Mouse (Mus musculus): ENCODE results near the gene Rmi2. TPM values are rescaled to one million over a fixed set of nuclear protein-coding genes. Genes with fewer than 3 reads are reported as not detected.
A peak's percentile ranks its signal among the peaks of the same experiment; 100 is the strongest.
"Not testable (repeated sequence)": the region's sequence is repeated elsewhere in the genome, so short reads cannot be mapped to it uniquely, and the experiment has no call there.

The Rmi2 gene
- polyA plus RNA-seq, 1 experiment, result 0.65 TPM

GRCm38 (mm10) chr16:10796034-10796433 lies 38.8 kb upstream of the Rmi2 start, which contains the start of gene Prm2:
Prm2 (minus strand) TSS chr16:10796134.
- no peaks in the 10 kb centered on the region for H3K9me3 ChIP-seq (ENCODE audit: control insufficient read depth, low read length)
- peaks cover 26% of the 10 kb centered on the region for H3K27me3 ChIP-seq (ENCODE audit: control insufficient read depth)
- no peak for TF ChIP-seq GATA1 (IDR thresholded peaks at IDR 0.05; ENCODE audit: low read length)
- no peak for TF ChIP-seq TAL1 (IDR thresholded peaks at IDR 0.05; ENCODE audit: low read length)
- no peaks in the 10 kb centered on the region for H3K36me3 ChIP-seq (ENCODE audit: control insufficient read depth)
- H3K4me3 ChIP-seq (replicated peaks), result no peak within 1 kb of the TSS
- no peaks in the 10 kb centered on the region for H3K4me1 ChIP-seq (ENCODE audit: control insufficient read depth)

GRCm38 (mm10) chr16:10802420-10802819 lies 32.4 kb upstream of the Rmi2 start:
- not testable (repeated sequence) for H3K4me1 ChIP-seq (ENCODE audit: control insufficient read depth); H3K9me3 ChIP-seq (ENCODE audit: control insufficient read depth, low read length); H3K27me3 ChIP-seq (ENCODE audit: control insufficient read depth); H3K36me3 ChIP-seq (ENCODE audit: control insufficient read depth); H3K4me3 ChIP-seq (replicated peaks)

- H3K4me1 ChIP-seq (ENCODE audit: control insufficient read depth), result peaks cover 1% of the 10 kb centered on the region; the same call in 1 of the 2 replicates
- H3K9me3 ChIP-seq (ENCODE audit: control insufficient read depth, low read length), result no peaks in the 10 kb centered on the region
- no peak within 1 kb of the TSS for H3K4me3 ChIP-seq (replicated peaks)
- no peak for TF ChIP-seq TAL1 (IDR thresholded peaks at IDR 0.05; ENCODE audit: low read length)
- TF ChIP-seq GATA1 (IDR thresholded peaks at IDR 0.05; ENCODE audit: low read length), result no peak
- H3K36me3 ChIP-seq (ENCODE audit: control insufficient read depth), result no peaks in the 10 kb centered on the region
- peaks cover 3% of the 10 kb centered on the region for H3K27me3 ChIP-seq (ENCODE audit: control insufficient read depth)
Measured at GRCm38 (mm10) chr16:10805789-10806527, 28.9 kb upstream of the Rmi2 start, which contains the start of gene Prm1. Prm1 (minus strand) TSS chr16:10805839.

DNA sequence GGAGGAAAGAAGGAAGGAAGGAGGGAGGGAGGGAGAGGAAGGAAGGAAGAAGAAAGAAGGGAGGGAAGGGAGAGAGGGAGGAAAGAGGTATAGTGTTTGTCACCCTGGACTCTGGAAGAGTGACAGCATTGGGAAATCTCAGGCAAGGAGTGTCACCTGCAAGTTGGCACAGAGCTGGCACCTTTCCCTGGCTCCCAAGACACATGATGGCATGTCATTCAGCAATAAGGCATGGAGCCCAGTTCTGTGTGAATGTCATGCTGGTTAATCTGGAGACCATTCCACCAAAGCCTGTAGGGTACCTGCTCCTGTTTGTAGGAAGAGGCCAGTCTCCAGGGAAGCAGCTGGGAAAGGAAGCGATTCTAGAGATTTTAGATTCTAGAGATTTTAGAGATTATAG lies 24.5 kb upstream of the Rmi2 start:
- no peaks in the 10 kb centered on the region for H3K36me3 ChIP-seq (ENCODE audit: control insufficient read depth)
- peaks cover 8% of the 10 kb centered on the region for H3K4me1 ChIP-seq (ENCODE audit: control insufficient read depth)
- TF ChIP-seq GATA1 (IDR thresholded peaks at IDR 0.05; ENCODE audit: low read length), result no peak
- no peak for TF ChIP-seq TAL1 (IDR thresholded peaks at IDR 0.05; ENCODE audit: low read length)
- H3K9me3 ChIP-seq (ENCODE audit: control insufficient read depth, low read length), result no peaks in the 10 kb centered on the region
- H3K27me3 ChIP-seq (ENCODE audit: control insufficient read depth), result peaks cover 4% of the 10 kb centered on the region
- no peak overlapping the region for H3K4me3 ChIP-seq (replicated peaks)

GRCm38 (mm10) chr16:10812865-10813371 lies 21.9 kb upstream of the Rmi2 start, which contains the start of gene Gm11172:
Gm11172 (plus strand) TSS chr16:10812915.
- peaks cover 4% of the 10 kb centered on the region for H3K27me3 ChIP-seq (ENCODE audit: control insufficient read depth)
- no peak within 1 kb of the TSS for H3K4me3 ChIP-seq (replicated peaks)
- no peaks in the 10 kb centered on the region for H3K36me3 ChIP-seq (ENCODE audit: control insufficient read depth)
- H3K9me3 ChIP-seq (ENCODE audit: control insufficient read depth, low read length), result no peaks in the 10 kb centered on the region
- H3K4me1 ChIP-seq (ENCODE audit: control insufficient read depth), result peaks cover 8% of the 10 kb centered on the region
- TF ChIP-seq TAL1 (IDR thresholded peaks at IDR 0.05; ENCODE audit: low read length) (no peak), GATA1 (IDR thresholded peaks at IDR 0.05; ENCODE audit: low read length) (no peak)

GRCm38 (mm10) chr16:10813726-10814125 lies 21.1 kb upstream of the Rmi2 start:
- H3K4me1 ChIP-seq (ENCODE audit: control insufficient read depth), result peaks cover 8% of the 10 kb centered on the region
- no peak for TF ChIP-seq GATA1 (IDR thresholded peaks at IDR 0.05; ENCODE audit: low read length)
- TF ChIP-seq TAL1 (IDR thresholded peaks at IDR 0.05; ENCODE audit: low read length), result no peak
- no peak overlapping the region for H3K4me3 ChIP-seq (replicated peaks)
- peaks cover 4% of the 10 kb centered on the region for H3K27me3 ChIP-seq (ENCODE audit: control insufficient read depth)
- H3K9me3 ChIP-seq (ENCODE audit: control insufficient read depth, low read length), result no peaks in the 10 kb centered on the region
- no peaks in the 10 kb centered on the region for H3K36me3 ChIP-seq (ENCODE audit: control insufficient read depth)

GRCm38 (mm10) chr16:10814864-10815263 lies 20.0 kb upstream of the Rmi2 start:
- Histone ChIP-seq H3K27me3 (ENCODE audit: control insufficient read depth) (peaks cover 4% of the 10 kb centered on the region), H3K36me3 (ENCODE audit: control insufficient read depth) (no peaks in the 10 kb centered on the region), H3K9me3 (ENCODE audit: control insufficient read depth, low read length) (no peaks in the 10 kb centered on the region), H3K4me3 (replicated peaks) (no peak overlapping the region), H3K4me1 (ENCODE audit: control insufficient read depth) (peaks cover 8% of the 10 kb centered on the region)
- no peak for TF ChIP-seq TAL1 (IDR thresholded peaks at IDR 0.05; ENCODE audit: low read length)
- TF ChIP-seq GATA1 (IDR thresholded peaks at IDR 0.05; ENCODE audit: low read length), result peak; percentile 31; the same call in 1 of the 2 replicates

GRCm38 (mm10) chr16:10818579-10819135 lies 16.2 kb upstream of the Rmi2 start:
- no peaks in the 10 kb centered on the region for H3K9me3 ChIP-seq (ENCODE audit: control insufficient read depth, low read length)
- no peak for TF ChIP-seq GATA1 (IDR thresholded peaks at IDR 0.05; ENCODE audit: low read length)
- TF ChIP-seq TAL1 (IDR thresholded peaks at IDR 0.05; ENCODE audit: low read length), result no peak
- peaks cover 8% of the 10 kb centered on the region for H3K4me1 ChIP-seq (ENCODE audit: control insufficient read depth)
- no peak overlapping the region for H3K4me3 ChIP-seq (replicated peaks)
- H3K36me3 ChIP-seq (ENCODE audit: control insufficient read depth), result no peaks in the 10 kb centered on the region
- no peaks in the 10 kb centered on the region for H3K27me3 ChIP-seq (ENCODE audit: control insufficient read depth)

DNA sequence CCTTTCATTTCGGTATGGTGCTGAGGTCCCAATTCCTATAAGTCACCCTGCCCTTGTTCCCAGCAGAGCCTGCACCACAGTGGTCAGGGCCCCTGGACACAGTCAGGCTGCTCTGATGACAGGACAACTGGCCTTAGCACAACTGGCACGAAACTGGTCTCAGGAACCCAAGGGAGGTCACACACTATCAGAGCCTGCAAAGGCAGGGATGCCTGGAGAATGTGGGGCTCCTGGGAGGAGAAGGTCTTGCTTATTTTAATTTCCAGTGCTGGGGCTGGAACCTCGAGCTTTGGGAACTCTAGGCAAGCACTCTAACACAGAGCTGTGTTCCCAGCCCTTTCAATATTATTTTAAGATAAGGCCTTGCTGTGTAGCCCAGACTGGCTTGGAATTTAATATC lies 14.9 kb upstream of the Rmi2 start:
- TF ChIP-seq GATA1 (IDR thresholded peaks at IDR 0.05; ENCODE audit: low read length) (no peak), TAL1 (IDR thresholded peaks at IDR 0.05; ENCODE audit: low read length) (no peak)
- Histone ChIP-seq H3K36me3 (ENCODE audit: control insufficient read depth) (no peaks in the 10 kb centered on the region), H3K9me3 (ENCODE audit: control insufficient read depth, low read length) (no peaks in the 10 kb centered on the region), H3K27me3 (ENCODE audit: control insufficient read depth) (no peaks in the 10 kb centered on the region), H3K4me3 (replicated peaks) (no peak overlapping the region), H3K4me1 (ENCODE audit: control insufficient read depth) (peaks cover 2% of the 10 kb centered on the region)

All from erythroblast, embryonic 14.5 days (primary cell).